Mouse (Mus musculus): Measurements from ENCODE around the gene Osbpl2. TPM values are rescaled to one million over a fixed set of nuclear protein-coding genes. Genes with fewer than 3 reads are reported as not detected.
A peak's percentile ranks its signal among the peaks of the same experiment; 100 is the strongest.

The Osbpl2 gene
- polyA plus RNA-seq, 1 experiment from 2014 or later, result 30.4 TPM

GRCm38 (mm10) chr2:180116081-180116493, 3.0 kb upstream of the Osbpl2 start:
- Histone ChIP-seq H3K27ac (ENCODE audit: low read length) (no peak overlapping the region), H3K9ac (ENCODE audit: low read depth, low read length) (no peak overlapping the region), H3K9me3 (ENCODE audit: control insufficient read depth, low read length) (no peaks in the 10 kb centered on the region), H3K27me3 (replicated peaks; ENCODE audit: control insufficient read depth, insufficient read depth, low read length) (no peaks in the 10 kb centered on the region), H3K4me1 (ENCODE audit: control insufficient read depth, insufficient read depth, low read length) (peaks cover 20% of the 10 kb centered on the region), H3K4me2 (ENCODE audit: low read depth, low read length) (no peak overlapping the region), H3K4me3 (ENCODE audit: low read length) (no peak overlapping the region), H3K36me3 (ENCODE audit: control insufficient read depth, insufficient read depth, low read length) (no peaks in the 10 kb centered on the region)
- ATAC-seq, result no peak
- 72% methylated on average over 10 of the region's 10 CpGs for WGBS

GRCm38 (mm10) chr2:180116741-180117484, 2.2 kb upstream of the Osbpl2 start:
- Histone ChIP-seq H3K9ac (ENCODE audit: low read depth, low read length) (no peak overlapping the region), H3K4me1 (ENCODE audit: control insufficient read depth, insufficient read depth, low read length) (peaks cover 20% of the 10 kb centered on the region), H3K36me3 (ENCODE audit: control insufficient read depth, insufficient read depth, low read length) (no peaks in the 10 kb centered on the region), H3K27me3 (replicated peaks; ENCODE audit: control insufficient read depth, insufficient read depth, low read length) (no peaks in the 10 kb centered on the region), H3K27ac (ENCODE audit: low read length) (no peak overlapping the region), H3K4me2 (ENCODE audit: low read depth, low read length) (no peak overlapping the region), H3K4me3 (ENCODE audit: low read length) (no peak overlapping the region), H3K9me3 (ENCODE audit: control insufficient read depth, low read length) (no peaks in the 10 kb centered on the region)
- WGBS, result 74% methylated on average over 8 of the region's 8 CpGs
- no peak for ATAC-seq

GRCm38 (mm10) chr2:180117485-180118194, 1.5 kb upstream of the Osbpl2 start:
- Histone ChIP-seq H3K4me1 (ENCODE audit: control insufficient read depth, insufficient read depth, low read length) (peaks cover 20% of the 10 kb centered on the region), H3K4me2 (ENCODE audit: low read depth, low read length) (no peak overlapping the region), H3K9me3 (ENCODE audit: control insufficient read depth, low read length) (no peaks in the 10 kb centered on the region), H3K9ac (ENCODE audit: low read depth, low read length) (0 out of 2 replicates have a peak overlapping the region, but pooled peaks have one; percentile 2), H3K27ac (ENCODE audit: low read length) (no peak overlapping the region), H3K36me3 (ENCODE audit: control insufficient read depth, insufficient read depth, low read length) (no peaks in the 10 kb centered on the region), H3K27me3 (replicated peaks; ENCODE audit: control insufficient read depth, insufficient read depth, low read length) (no peaks in the 10 kb centered on the region), H3K4me3 (ENCODE audit: low read length) (no peak overlapping the region)
- ATAC-seq, result no peak
- WGBS, result 12% methylated on average over 13 of the region's 13 CpGs

- ATAC-seq, result peak; percentile 47
- Histone ChIP-seq H3K4me3 (ENCODE audit: low read length) (peak overlapping the region; percentile 65), H3K27me3 (replicated peaks; ENCODE audit: control insufficient read depth, insufficient read depth, low read length) (no peaks in the 10 kb centered on the region), H3K27ac (ENCODE audit: low read length) (peak overlapping the region; percentile 11), H3K9ac (ENCODE audit: low read depth, low read length) (peak overlapping the region; percentile 72), H3K4me1 (ENCODE audit: control insufficient read depth, insufficient read depth, low read length) (peaks cover 20% of the 10 kb centered on the region), H3K36me3 (ENCODE audit: control insufficient read depth, insufficient read depth, low read length) (no peaks in the 10 kb centered on the region), H3K4me2 (ENCODE audit: low read depth, low read length) (peak overlapping the region; percentile 89), H3K9me3 (ENCODE audit: control insufficient read depth, low read length) (no peaks in the 10 kb centered on the region)
- 1% methylated on average over 68 of the region's 68 CpGs for WGBS
These were observed 559 bp downstream of the Osbpl2 start for GRCm38 (mm10) chr2:180119439-180120291.

- H3K9ac ChIP-seq (ENCODE audit: low read depth, low read length), result peak overlapping the region; percentile 72
- peaks cover 20% of the 10 kb centered on the region for H3K4me1 ChIP-seq (ENCODE audit: control insufficient read depth, insufficient read depth, low read length)
- peak overlapping the region; percentile 89 for H3K4me2 ChIP-seq (ENCODE audit: low read depth, low read length)
- H3K9me3 ChIP-seq (ENCODE audit: control insufficient read depth, low read length), result no peaks in the 10 kb centered on the region
- no peak overlapping the region for H3K27ac ChIP-seq (ENCODE audit: low read length)
- H3K36me3 ChIP-seq (ENCODE audit: control insufficient read depth, insufficient read depth, low read length), result no peaks in the 10 kb centered on the region
- H3K27me3 ChIP-seq (replicated peaks; ENCODE audit: control insufficient read depth, insufficient read depth, low read length), result no peaks in the 10 kb centered on the region
- WGBS, result 61% methylated on average over 5 of the region's 5 CpGs
- H3K4me3 ChIP-seq (ENCODE audit: low read length), result peak overlapping the region; percentile 65
- no peak for ATAC-seq
These were observed 1.2 kb downstream of the Osbpl2 start for GRCm38 (mm10) chr2:180120292-180120761.

GRCm38 (mm10) chr2:180124192-180124591, 5.1 kb downstream of the Osbpl2 start:
- H3K9ac ChIP-seq (ENCODE audit: low read depth, low read length), result no peak overlapping the region
- H3K4me3 ChIP-seq (ENCODE audit: low read length), result no peak overlapping the region
- 84% methylated on average over 2 of the region's 2 CpGs for WGBS
- peaks cover 16% of the 10 kb centered on the region for H3K4me1 ChIP-seq (ENCODE audit: control insufficient read depth, insufficient read depth, low read length)
- H3K27me3 ChIP-seq (replicated peaks; ENCODE audit: control insufficient read depth, insufficient read depth, low read length), result no peaks in the 10 kb centered on the region
- H3K4me2 ChIP-seq (ENCODE audit: low read depth, low read length), result no peak overlapping the region
- no peaks in the 10 kb centered on the region for H3K36me3 ChIP-seq (ENCODE audit: control insufficient read depth, insufficient read depth, low read length)
- H3K27ac ChIP-seq (ENCODE audit: low read length), result no peak overlapping the region
- ATAC-seq, result no peak
- no peaks in the 10 kb centered on the region for H3K9me3 ChIP-seq (ENCODE audit: control insufficient read depth, low read length)

GRCm38 (mm10) chr2:180126195-180126594, 7.1 kb downstream of the Osbpl2 start:
- Histone ChIP-seq H3K9ac (ENCODE audit: low read depth, low read length) (0 out of 2 replicates have a peak overlapping the region, but pooled peaks have one; percentile 1), H3K4me1 (ENCODE audit: control insufficient read depth, insufficient read depth, low read length) (peaks cover 8% of the 10 kb centered on the region), H3K36me3 (ENCODE audit: control insufficient read depth, insufficient read depth, low read length) (no peaks in the 10 kb centered on the region), H3K9me3 (ENCODE audit: control insufficient read depth, low read length) (no peaks in the 10 kb centered on the region), H3K27me3 (replicated peaks; ENCODE audit: control insufficient read depth, insufficient read depth, low read length) (no peaks in the 10 kb centered on the region), H3K4me3 (ENCODE audit: low read length) (no peak overlapping the region), H3K27ac (ENCODE audit: low read length) (no peak overlapping the region), H3K4me2 (ENCODE audit: low read depth, low read length) (no peak overlapping the region)
- 32% methylated on average over 4 of the region's 4 CpGs for WGBS
- ATAC-seq, result no peak

GRCm38 (mm10) chr2:180127675-180128074, 8.6 kb downstream of the Osbpl2 start:
- Histone ChIP-seq H3K9ac (ENCODE audit: low read depth, low read length) (no peak overlapping the region), H3K36me3 (ENCODE audit: control insufficient read depth, insufficient read depth, low read length) (no peaks in the 10 kb centered on the region)

GRCm38 (mm10) chr2:180133231-180133630, 14.1 kb downstream of the Osbpl2 start:
- H3K9ac ChIP-seq (ENCODE audit: low read depth, low read length), result no peak overlapping the region

More at GRCm38 (mm10) chr2:180127675-180128074, 8.6 kb downstream of the Osbpl2 start:
- ATAC-seq, result no peak
- 66% methylated on average over 1 of the region's 1 CpGs for WGBS
- no peaks in the 10 kb centered on the region for H3K9me3 ChIP-seq (ENCODE audit: control insufficient read depth, low read length)
- H3K27me3 ChIP-seq (replicated peaks; ENCODE audit: control insufficient read depth, insufficient read depth, low read length), result no peaks in the 10 kb centered on the region
- H3K4me2 ChIP-seq (ENCODE audit: low read depth, low read length), result no peak overlapping the region
- no peak overlapping the region for H3K4me3 ChIP-seq (ENCODE audit: low read length)
- H3K4me1 ChIP-seq (ENCODE audit: control insufficient read depth, insufficient read depth, low read length), result peaks cover 8% of the 10 kb centered on the region
- no peak overlapping the region for H3K27ac ChIP-seq (ENCODE audit: low read length)

More at GRCm38 (mm10) chr2:180133231-180133630, 14.1 kb downstream of the Osbpl2 start:
- Histone ChIP-seq H3K4me1 (ENCODE audit: control insufficient read depth, insufficient read depth, low read length) (no peaks in the 10 kb centered on the region), H3K4me2 (ENCODE audit: low read depth, low read length) (no peak overlapping the region), H3K27ac (ENCODE audit: low read length) (no peak overlapping the region), H3K27me3 (replicated peaks; ENCODE audit: control insufficient read depth, insufficient read depth, low read length) (no peaks in the 10 kb centered on the region), H3K36me3 (ENCODE audit: control insufficient read depth, insufficient read depth, low read length) (no peaks in the 10 kb centered on the region), H3K9me3 (ENCODE audit: control insufficient read depth, low read length) (no peaks in the 10 kb centered on the region), H3K4me3 (ENCODE audit: low read length) (no peak overlapping the region)
- 88% methylated on average over 4 of the region's 4 CpGs for WGBS
- no peak for ATAC-seq
